Mouse (Mus musculus) layer of hippocampus, adult 2 months (tissue): ENCODE data around the gene Cacna1a. TPM values are rescaled to one million over a fixed set of nuclear protein-coding genes. Genes with fewer than 3 reads are reported as not detected.
"Not testable (repeated sequence)": the region's sequence is repeated elsewhere in the genome, so short reads cannot be mapped to it uniquely, and the experiment has no call there.

Experiments
- DNase-seq, 2 experiments: peaks; one replicate each; pipeline ENCODE4 v3.0.0; 2022; ENCODE audit warnings: low spot score in 2 of 2
- H3K27ac ChIP-seq: fragments of 200-600 bp; 2 replicates; pipeline ENCODE4 v1.8.1; 2022
- H3K4me3 ChIP-seq: fragments of 200-600 bp; 2 replicates; pipeline ENCODE4 v1.8.1; 2022; ENCODE audit warnings: mild to moderate bottlenecking
- CTCF ChIP-seq: fragments of 200-600 bp; conservative IDR thresholded peaks from 2 replicates; pipeline ENCODE4 v1.8.1; 2022; ENCODE audit warnings: antibody characterized with exemption, mild to moderate bottlenecking, moderate library complexity
- total RNA-seq, 2 experiments: library from RNA; stranded (reverse); gene quantifications; 2 replicates each; pipeline ENCODE4 v1.2.3; 2021

Cacna1a gene
- total RNA-seq, 2 experiments from 2014 or later = 207 to 219 TPM

- H3K4me3 ChIP-seq = peak overlapping the region; percentile 85
- no peak for TF ChIP-seq CTCF
- peak overlapping the region; percentile 89 for H3K27ac ChIP-seq
- DNase-seq = no peak
Observed at GRCm38 (mm10) chr8:84661961-84662571, 273.8 kb downstream of the Cacna1a start.

- peak; percentile 34 for TF ChIP-seq CTCF
- Histone ChIP-seq H3K4me3 (peak within 1 kb of the TSS; percentile 85), H3K27ac (peak within 1 kb of the TSS; percentile 89)
- peak; percentile 89 to 93 for DNase-seq
Observed at GRCm38 (mm10) chr8:84662581-84663065, 274.4 kb downstream of the Cacna1a start, which contains the start of gene Ier2. Gene Ier2, minus strand, starts transcription at chr8:84662852.

- peak; percentile 96 to 97 for DNase-seq
- Histone ChIP-seq H3K27ac (peak overlapping the region; percentile 86), H3K4me3 (peak overlapping the region; percentile 85)
- no peak for TF ChIP-seq CTCF
Observed at GRCm38 (mm10) chr8:84663483-84664327, 275.5 kb downstream of the Cacna1a start.

- H3K27ac ChIP-seq = peak overlapping the region; percentile 86
- peak; percentile 79 to 85 for DNase-seq
- TF ChIP-seq CTCF = peak; percentile 64
- H3K4me3 ChIP-seq = peak overlapping the region; percentile 85
Observed at GRCm38 (mm10) chr8:84664566-84665384, 276.5 kb downstream of the Cacna1a start.

GRCm38 (mm10) chr8:84665385-84665893, 277.2 kb downstream of the Cacna1a start:
- no peak for DNase-seq
- H3K27ac ChIP-seq = peak overlapping the region; percentile 86
- peak overlapping the region; percentile 85 for H3K4me3 ChIP-seq
- TF ChIP-seq CTCF = no peak

GRCm38 (mm10) chr8:84668081-84668480, 279.8 kb downstream of the Cacna1a start:
- no peak for DNase-seq
- H3K27ac ChIP-seq = no peak overlapping the region
- H3K4me3 ChIP-seq = no peak overlapping the region
- TF ChIP-seq CTCF = no peak

GRCm38 (mm10) chr8:84668731-84669485, 280.7 kb downstream of the Cacna1a start:
- Histone ChIP-seq H3K27ac (no peak overlapping the region), H3K4me3 (no peak overlapping the region)
- no peak for DNase-seq
- TF ChIP-seq CTCF = 0 out of 2 replicates have a peak, but pooled peaks have one; percentile 12

GRCm38 (mm10) chr8:84670295-84671006, 282.2 kb downstream of the Cacna1a start:
- H3K4me3 ChIP-seq, DNase-seq, H3K27ac ChIP-seq: not testable (repeated sequence)

GRCm38 (mm10) chr8:84677305-84677704, 289.1 kb downstream of the Cacna1a start:
- no peak for DNase-seq
- no peak for TF ChIP-seq CTCF
- Histone ChIP-seq H3K27ac (no peak overlapping the region), H3K4me3 (no peak overlapping the region)

GRCm38 (mm10) chr8:84681476-84681875, 293.2 kb downstream of the Cacna1a start:
- Histone ChIP-seq H3K4me3 (no peak overlapping the region), H3K27ac (no peak overlapping the region)
- no peak for DNase-seq
- no peak for TF ChIP-seq CTCF

- no peak for TF ChIP-seq CTCF
- no peak for DNase-seq
- H3K27ac ChIP-seq = 0 out of 2 replicates have a peak overlapping the region, but pooled peaks have one; percentile 9
- H3K4me3 ChIP-seq = no peak overlapping the region
Observed at GRCm38 (mm10) chr8:84682257-84682656, 294.0 kb downstream of the Cacna1a start.
